ENCODE assay signal across 9 mouse cellular contexts in the genomic region with DNA sequence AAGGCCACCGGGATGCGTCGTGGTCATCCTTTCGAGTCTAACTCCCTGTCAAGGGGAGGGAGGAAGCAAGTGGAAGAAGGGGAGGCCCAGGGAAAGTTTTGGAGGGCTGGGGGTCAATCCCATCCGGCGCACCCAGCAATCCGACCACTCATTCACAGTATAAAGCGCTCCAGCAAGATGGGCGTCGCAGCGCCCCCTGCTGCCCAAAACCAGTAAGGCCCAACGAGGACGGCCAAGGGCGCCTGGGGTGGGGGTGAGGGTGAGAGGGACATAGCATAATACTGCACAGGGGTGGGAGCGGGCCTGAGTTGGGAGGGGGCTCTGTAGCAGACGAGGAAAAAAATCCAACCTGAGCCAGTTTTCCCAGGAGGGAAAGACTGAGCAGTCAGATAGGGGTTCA. TPM values are rescaled to one million over a fixed set of nuclear protein-coding genes. Genes with fewer than 3 reads are reported as not detected.
A peak's percentile ranks its signal among the peaks of the same experiment; 100 is the strongest.
DNase-seq lines count a peak whose midpoint lies in the region; ATAC-seq and TF ChIP-seq lines count a peak whose summit lies in the region.
"Had no signal": no experiment of that assay in that cellular context is flagged by ENCODE, and none has a peak within 500 bp of the region (broad histone marks: within the 10 kb centered on the region; RNA-seq: fewer than 3 reads in every experiment).

No protein-coding gene starts in this region.

- H3K36me3 ChIP-seq in MEL (ENCODE audit: control insufficient read depth in 1 of 2, insufficient read depth in 2 of 2, low read length in 2 of 2), result peaks cover 0 to 4% of the 10 kb centered on the region in 2 experiments; a peak in 1 of 4 replicates
- H3K36me3 ChIP-seq in hindbrain, embryonic 12.5 days, result no peaks in the 10 kb centered on the region

- no peaks in the 10 kb centered on the region; the same call in 1 of the 2 replicates for H3K79me2 ChIP-seq in MEL (ENCODE audit: control insufficient read depth, insufficient read depth, low read length, poor library complexity)

- H3K4me1 ChIP-seq in MEL (ENCODE audit: control insufficient read depth in 1 of 2, insufficient read depth in 2 of 2, low read length in 2 of 2), result peaks cover 3 to 16% of the 10 kb centered on the region in 2 experiments; a peak in 3 of 4 replicates
- peaks cover 36% of the 10 kb centered on the region for H3K4me1 ChIP-seq in hindbrain, embryonic 12.5 days

- TF ChIP-seq EP300 in MEL (IDR thresholded peaks at IDR 0.05; ENCODE audit: low read depth in 1 of 2, low read length in 2 of 2), result no peak

- peak; percentile 25 for TF ChIP-seq RAD21 in MEL (IDR thresholded peaks at IDR 0.05; ENCODE audit: low read depth, low read length)

- intact Hi-C loops in left cerebral cortex, postnatal 14 days (cut with DNase I), result no loop called here

- no peaks in the 10 kb centered on the region for H3K27me3 ChIP-seq in MEL (ENCODE audit: control insufficient read depth in 1 of 2, insufficient read depth in 2 of 2, low read length in 2 of 2)
- peaks cover 65% of the 10 kb centered on the region for H3K27me3 ChIP-seq in hindbrain, embryonic 12.5 days

- no peak for TF ChIP-seq POLR2A in MEL (IDR thresholded peaks at IDR 0.05; ENCODE audit: control insufficient read depth in 1 of 2, insufficient read depth in 1 of 2, low read depth in 1 of 2, low read length in 2 of 2, poor library complexity in 1 of 2)

- TF ChIP-seq CTCF in MEL (IDR thresholded peaks at IDR 0.05 in 2 of 3, conservative IDR thresholded peaks at IDR 0.05 in 1 of 3; ENCODE audit: control insufficient read depth in 1 of 3, insufficient read depth in 1 of 3, low read depth in 2 of 3, low read length in 3 of 3, poor library complexity in 1 of 3, severe bottlenecking in 1 of 3), result peak; percentile 65 to 98 (median 81); a peak in 5 of 6 replicates

- H3K9ac ChIP-seq in MEL (ENCODE audit: control insufficient read depth, low read depth, low read length, poor library complexity, severe bottlenecking), result peak overlapping the region; percentile 58
- no peak overlapping the region; the same call in 1 of the 2 replicates for H3K9ac ChIP-seq in hindbrain, embryonic 12.5 days

- H3K4me3 ChIP-seq in MEL (ENCODE audit: control insufficient read depth in 1 of 2, insufficient read depth in 1 of 2, low read depth in 2 of 2, low read length in 2 of 2), result peak overlapping the region; percentile 23 to 52
- peak overlapping the region; percentile 32; the same call in 1 of the 2 replicates for H3K4me3 ChIP-seq in hindbrain, embryonic 12.5 days

- DNase-seq in MEL (ENCODE audit: low read depth, low spot score) (peak; percentile 80), adipocyte (ENCODE audit: low spot score) (no peak)
- DNase-seq in cerebellum, adult 11-12 months, result peak; percentile 81
- DNase-seq in forelimb bud, embryonic 11.5 days (ENCODE audit: low read depth, low spot score), result peak; percentile 82
- peak; percentile 52 to 60 for DNase-seq in left cerebral cortex, postnatal 14 days (ENCODE audit: low spot score in 2 of 2)
- peak; percentile 72 for DNase-seq in right cerebral cortex, postnatal 4 days

- WGBS in hindbrain, embryonic 12.5 days, result under 1% methylated on average over 16 of the region's 16 CpGs

- no peaks in the 10 kb centered on the region for H3K9me3 ChIP-seq in MEL (replicated peaks; ENCODE audit: insufficient read depth, low read length)
- H3K9me3 ChIP-seq in hindbrain, embryonic 12.5 days (replicated peaks), result no peaks in the 10 kb centered on the region

- peak overlapping the region; percentile 48 for H3K4me2 ChIP-seq in hindbrain, embryonic 12.5 days (replicated peaks)

- ATAC-seq in hindbrain, embryonic 12.5 days (ENCODE audit: low FRiP score), result no peak
- ATAC-seq in megakaryocyte progenitor cell, adult 5-6 weeks (replicated peaks; ENCODE audit: poor library complexity), result peak; percentile 41

- H3K27ac ChIP-seq in MEL (ENCODE audit: control insufficient read depth, low read depth, low read length), result no peak overlapping the region
- no peak overlapping the region for H3K27ac ChIP-seq in hindbrain, embryonic 12.5 days

TF ChIP-seq in MEL, 35 proteins besides CTCF, POLR2A, EP300 and RAD21:
- TF ChIP-seq TAL1 (IDR thresholded peaks at IDR 0.05; ENCODE audit: low read length) (no peak), RCOR1 (IDR thresholded peaks at IDR 0.05; ENCODE audit: low read depth, low read length) (no peak), ZMIZ1 (IDR thresholded peaks at IDR 0.05; ENCODE audit: low read depth, low read length) (no peak), GABPA (IDR thresholded peaks at IDR 0.05; ENCODE audit: low read depth, low read length) (no peak), E2F4 (IDR thresholded peaks at IDR 0.05; ENCODE audit: borderline replicate concordance, low read depth, low read length) (no peak), TBP (IDR thresholded peaks at IDR 0.05; ENCODE audit: low read depth, low read length) (no peak), SMC3 (IDR thresholded peaks at IDR 0.05; ENCODE audit: low read depth, low read length) (peak; percentile 61), MAZ (IDR thresholded peaks at IDR 0.05; ENCODE audit: low read depth, low read length) (peak; percentile 83; the same call in 1 of the 2 replicates), MEF2A (IDR thresholded peaks at IDR 0.05; ENCODE audit: extremely low read depth, insufficient replicate concordance, low read depth, low read length, poor library complexity, severe bottlenecking) (no peak), ELF1 (IDR thresholded peaks at IDR 0.05; ENCODE audit: low read depth, low read length) (no peak), JUND (IDR thresholded peaks at IDR 0.05; ENCODE audit: low read depth, low read length) (no peak), GATA1 (IDR thresholded peaks at IDR 0.05; ENCODE audit: low read depth, low read length) (no peak), POLR2AphosphoS2 (IDR thresholded peaks at IDR 0.05; ENCODE audit: low read length) (no peak), MXI1 (IDR thresholded peaks at IDR 0.05; ENCODE audit: low read depth, low read length) (no peak), SIN3A (IDR thresholded peaks at IDR 0.05; ENCODE audit: low read length) (0 out of 2 replicates have a peak, but pooled peaks have one; percentile 38)

RNA-seq across cellular contexts. Expression of a gene that starts 6.1 kb away (rescaled TPM):
- 0.04 and 0.10 TPM in 2 replicates for total RNA-seq in MEL (2012; rRNA removed)
- under 1 TPM in 1 of 2 experiments, not detected in 1; 0.49 TPM for polyA plus RNA-seq in MEL (2012; ENCODE audit: insufficient read depth in 1 of 2, insufficient read length in 2 of 2, low read depth in 1 of 2, low replicate concordance in 2 of 2, missing spikeins in 1 of 2)
- 0.10 TPM in 1 of 2 replicates, not detected in the other for polyA plus RNA-seq in hindbrain, embryonic 12.5 days (2016; fragmentation: Nextera tagmentation; extraction: Ambion mirVana)
- 10 to 100 TPM in 1 of 2 experiments, 1 to 10 TPM in 1; 7.6 to 10.7 TPM for total RNA-seq in left cerebral cortex, postnatal 14 days (2021)
- 18.2 and 28.4 TPM in 2 replicates for total RNA-seq in megakaryocyte progenitor cell, adult 5-6 weeks (2015)
- 12.7 and 13.2 TPM in 2 replicates for total RNA-seq in megakaryocyte progenitor cell, adult 5-6 weeks (2017)

RNA-seq across cellular contexts. Expression of a gene that starts 21.3 kb away (rescaled TPM):
- total RNA-seq in MEL (2012; rRNA removed), result 0.27 and 0.52 TPM in 2 replicates
- polyA plus RNA-seq in MEL (2012; ENCODE audit: insufficient read depth in 1 of 2, insufficient read length in 2 of 2, low read depth in 1 of 2, low replicate concordance in 2 of 2, missing spikeins in 1 of 2), result 1 to 10 TPM in 1 of 2 experiments, not detected in 1; 1.4 TPM
- polyA plus RNA-seq in hindbrain, embryonic 12.5 days (2016; fragmentation: Nextera tagmentation; extraction: Ambion mirVana), result 67.8 and 68.0 TPM in 2 replicates
- total RNA-seq in left cerebral cortex, postnatal 14 days (2021), result 100 to 1,000 TPM; 115 to 123 TPM
- total RNA-seq in megakaryocyte progenitor cell, adult 5-6 weeks (2015), result not detected in 2 replicates
- total RNA-seq in megakaryocyte progenitor cell, adult 5-6 weeks (2017), result not detected in 2 replicates

RNA-seq across cellular contexts. Expression of a gene that starts 23.9 kb away (rescaled TPM):
- total RNA-seq in MEL (2012; rRNA removed), result not detected in 2 replicates
- polyA plus RNA-seq in MEL (2012; ENCODE audit: insufficient read depth in 1 of 2, insufficient read length in 2 of 2, low read depth in 1 of 2, low replicate concordance in 2 of 2, missing spikeins in 1 of 2), result not detected
- 0.17 TPM in 1 of 2 replicates, not detected in the other for polyA plus RNA-seq in hindbrain, embryonic 12.5 days (2016; fragmentation: Nextera tagmentation; extraction: Ambion mirVana)
- under 1 TPM in 1 of 2 experiments, not detected in 1; 0.40 TPM for total RNA-seq in left cerebral cortex, postnatal 14 days (2021)
- 0.20 TPM in 1 of 2 replicates, not detected in the other for total RNA-seq in megakaryocyte progenitor cell, adult 5-6 weeks (2015)
- total RNA-seq in megakaryocyte progenitor cell, adult 5-6 weeks (2017), result not detected in 2 replicates
- total RNA-seq: layer of hippocampus, adult 18-20 months had no signal

RNA-seq across cellular contexts. Expression of a gene that starts 32.2 kb away (rescaled TPM):
- total RNA-seq in MEL (2012; rRNA removed), result 121 and 130 TPM in 2 replicates
- polyA plus RNA-seq in MEL (2012; ENCODE audit: insufficient read depth in 1 of 2, insufficient read length in 2 of 2, low read depth in 1 of 2, low replicate concordance in 2 of 2, missing spikeins in 1 of 2), result 100 to 1,000 TPM in 1 of 2 experiments, not detected in 1; 185 TPM
- polyA plus RNA-seq in hindbrain, embryonic 12.5 days (2016; fragmentation: Nextera tagmentation; extraction: Ambion mirVana), result 52.7 and 60.3 TPM in 2 replicates
- 10 to 100 TPM; 18.4 to 21.1 TPM for total RNA-seq in left cerebral cortex, postnatal 14 days (2021)
- 46.7 and 49.6 TPM in 2 replicates for total RNA-seq in megakaryocyte progenitor cell, adult 5-6 weeks (2015)
- total RNA-seq in megakaryocyte progenitor cell, adult 5-6 weeks (2017), result 71.0 and 73.0 TPM in 2 replicates

RNA-seq across cellular contexts. Expression of a gene that starts 40.8 kb away (rescaled TPM):
- 22.2 and 25.9 TPM in 2 replicates for total RNA-seq in MEL (2012; rRNA removed)
- polyA plus RNA-seq in MEL (2012; ENCODE audit: insufficient read depth in 1 of 2, insufficient read length in 2 of 2, low read depth in 1 of 2, low replicate concordance in 2 of 2, missing spikeins in 1 of 2), result 10 to 100 TPM in 1 of 2 experiments, not detected in 1; 37.5 TPM
- 95.6 and 96.8 TPM in 2 replicates for polyA plus RNA-seq in hindbrain, embryonic 12.5 days (2016; fragmentation: Nextera tagmentation; extraction: Ambion mirVana)
- total RNA-seq in left cerebral cortex, postnatal 14 days (2021), result 10 to 100 TPM; 42.7 to 44.0 TPM
- 26.5 and 32.3 TPM in 2 replicates for total RNA-seq in megakaryocyte progenitor cell, adult 5-6 weeks (2015)
- total RNA-seq in megakaryocyte progenitor cell, adult 5-6 weeks (2017), result 24.4 and 29.8 TPM in 2 replicates

Comparison
In these comparisons a context has a peak if more than half of its experiments do, and no peak if none do; other contexts are left out.
1. RNA of a gene that starts 21.3 kb away (total RNA-seq): 115 to 123 TPM in left cerebral cortex, postnatal 14 days; 0.27 to 0.52 TPM in MEL and not detected in megakaryocyte progenitor cell, adult 5-6 weeks; every median in the first group is over 10 times any median in the second.